Mouse (Mus musculus) stomach, embryonic 16.5 days (tissue): ENCODE measurements around the gene Id3. TPM values are rescaled to one million over a fixed set of nuclear protein-coding genes. Genes with fewer than 3 reads are reported as not detected.

Source experiments
- ATAC-seq: fragments of 200-750 bp; cut with Nextera tagmentation; 2 replicates; pipeline ENCODE4 v1.8.0; 2017; ENCODE audit warnings: moderate number of reproducible peaks, moderate TSS enrichment; ENCODE audit not compliant: insufficient read depth, low FRiP score
- H3K27ac ChIP-seq: fragments of 300-500 bp; sonication (generic); 2 replicates; pipeline ENCODE4 v1.5.1; 2014; ENCODE audit warnings: low read length
- H3K27me3 ChIP-seq: fragments of 300-500 bp; sonication (generic); 2 replicates; pipeline ENCODE4 v1.6.1; 2014; ENCODE audit warnings: low read length, control low read depth, mixed read lengths; ENCODE audit not compliant: control insufficient read depth, insufficient read depth
- H3K36me3 ChIP-seq: fragments of 300-500 bp; sonication (generic); 2 replicates; pipeline ENCODE4 v1.6.1; 2014; ENCODE audit warnings: low read length; ENCODE audit not compliant: control insufficient read depth, insufficient read depth
- H3K4me1 ChIP-seq: fragments of 300-500 bp; sonication (generic); 2 replicates; pipeline ENCODE4 v1.6.1; 2014; ENCODE audit warnings: low read length, control low read depth, mixed read lengths; ENCODE audit not compliant: control insufficient read depth, insufficient read depth
- H3K4me2 ChIP-seq: fragments of 300-500 bp; sonication (generic); 2 replicates; pipeline ENCODE4 v1.6.1; 2014; ENCODE audit warnings: low read depth, low read length, mixed read lengths
- H3K4me3 ChIP-seq: fragments of 300-500 bp; sonication (generic); replicated peaks from 2 replicates; pipeline ENCODE4 v1.5.1; 2014; ENCODE audit warnings: mild to moderate bottlenecking, low read length
- H3K9ac ChIP-seq: fragments of 300-500 bp; sonication (generic); 2 replicates; pipeline ENCODE4 v1.6.1; 2014; ENCODE audit warnings: low read length
- H3K9me3 ChIP-seq: fragments of 300-500 bp; sonication (generic); replicated peaks from 2 replicates; pipeline ENCODE4 v1.6.1; 2016; ENCODE audit warnings: low read length, control low read depth; ENCODE audit not compliant: control insufficient read depth
- WGBS: fragments of 180-500 bp; shearing (Covaris S2); extraction: QIAGEN DNeasy Blood & Tissue Kit; methylation state at CpG from one replicate; pipeline ENCODE4 v1.1.7; 2014; 5-methylcytosine and 5-hydroxymethylcytosine counted together
- polyA plus RNA-seq: library from polyadenylated mRNA; unstranded; fragments of >200 nt; fragmentation: Nextera tagmentation; extraction: Ambion mirVana; gene quantifications from 2 replicates; pipeline ENCODE4 v1.2.1, GENCODE M21; 2015

Id3 gene
- polyA plus RNA-seq, 1 experiment from 2014 or later = 285 TPM

DNA sequence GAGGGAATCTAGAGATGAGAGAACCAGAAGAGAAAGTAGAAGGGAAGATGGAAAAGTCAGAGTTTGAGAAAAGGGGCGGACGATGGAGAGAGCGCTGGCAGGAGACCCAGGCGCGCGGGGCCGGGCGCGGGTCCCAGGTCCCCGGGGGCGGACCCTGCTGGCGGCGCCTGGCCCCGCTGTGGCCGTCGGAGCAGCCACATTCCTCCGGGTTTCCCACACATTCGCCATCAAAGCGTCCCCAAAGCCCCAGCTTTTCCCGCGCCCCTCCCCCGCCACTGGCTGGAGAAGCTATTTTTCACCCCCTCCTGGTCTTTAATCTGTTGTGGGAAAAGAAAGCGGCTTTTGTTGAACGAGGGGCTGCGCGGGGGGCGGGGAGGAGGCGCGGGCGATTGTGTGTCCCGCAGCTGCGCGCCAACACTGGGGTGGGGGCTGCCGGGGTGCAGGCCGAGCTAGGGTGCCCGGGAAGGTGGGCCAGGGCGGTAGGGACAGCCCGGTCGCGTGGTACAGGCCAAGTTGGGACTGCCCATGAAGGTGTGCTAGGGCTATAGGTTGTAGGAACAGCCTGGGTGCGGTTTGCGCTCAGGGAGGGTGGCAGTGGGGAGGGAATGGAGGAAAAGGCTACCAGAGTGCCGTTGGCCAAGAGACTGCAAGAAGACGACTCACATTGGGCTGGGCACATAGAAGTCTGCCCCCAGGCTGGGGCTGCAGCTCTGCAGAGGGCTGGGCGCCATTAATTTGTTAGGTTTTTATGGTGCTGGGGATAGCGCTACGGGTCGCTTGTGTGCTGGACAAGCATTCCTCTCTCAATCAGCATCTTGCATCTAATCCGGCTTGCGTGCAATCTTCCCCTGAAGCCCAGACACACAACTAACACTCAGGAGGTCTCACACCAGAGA is 8.1 kb upstream of the Id3 start:
- Histone ChIP-seq H3K4me3 (peak overlapping the region; percentile 46), H3K36me3 (no peaks in the 10 kb centered on the region), H3K9ac (peak overlapping the region; percentile 72), H3K9me3 (no peaks in the 10 kb centered on the region), H3K27ac (peak overlapping the region; percentile 92), H3K27me3 (no peaks in the 10 kb centered on the region), H3K4me1 (peaks cover 32% of the 10 kb centered on the region), H3K4me2 (peak overlapping the region; percentile 82)
- ATAC-seq = peak; percentile 70
- 3% methylated on average over 50 of the region's 50 CpGs for WGBS

DNA sequence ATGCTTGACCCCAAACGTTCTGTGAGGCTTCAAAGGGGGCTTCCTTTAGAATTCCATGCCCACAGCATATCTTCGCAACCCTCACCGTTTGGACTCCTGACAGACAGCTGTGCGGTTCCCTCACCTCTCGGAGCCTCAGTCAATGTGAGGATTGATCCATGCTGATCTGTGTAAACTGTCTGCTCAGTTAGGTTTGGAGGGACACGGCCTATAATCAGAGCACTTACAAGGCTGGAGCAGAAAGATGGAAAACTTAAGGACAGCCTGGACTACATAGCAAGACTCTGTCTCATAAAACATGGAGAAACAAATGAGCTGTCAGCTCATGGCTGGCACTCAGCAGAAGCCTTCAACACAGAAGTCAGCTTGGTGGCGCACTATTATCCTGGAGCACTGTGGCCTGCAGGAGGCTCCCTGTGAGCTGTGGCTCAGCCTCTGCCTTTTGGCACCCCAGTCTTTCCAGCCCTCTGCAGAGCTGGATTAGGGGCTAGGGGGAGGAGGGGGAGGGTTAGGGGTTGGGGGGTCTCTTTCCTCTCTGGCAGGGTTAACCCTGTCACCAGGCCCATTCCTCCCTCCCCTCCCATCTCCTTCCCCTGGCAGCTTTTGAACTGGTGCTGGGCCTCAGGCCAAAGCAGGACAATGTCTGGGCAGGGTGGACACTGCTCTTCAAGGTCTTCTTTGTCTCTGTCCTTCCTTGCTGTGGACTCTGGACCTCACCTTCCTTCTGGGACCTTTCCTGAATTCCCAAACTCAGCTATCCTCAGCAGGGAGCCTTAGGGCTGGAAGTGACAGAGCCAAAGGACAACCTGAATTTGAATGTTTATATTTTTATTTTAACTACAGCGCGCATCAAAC is 7.2 kb upstream of the Id3 start:
- WGBS = 43% methylated on average over 9 of the region's 9 CpGs
- H3K36me3 ChIP-seq = no peaks in the 10 kb centered on the region
- peak overlapping the region; percentile 46; the same call in 1 of the 2 replicates for H3K4me3 ChIP-seq
- H3K27ac ChIP-seq = peak overlapping the region; percentile 92
- no peak for ATAC-seq
- H3K9me3 ChIP-seq = no peaks in the 10 kb centered on the region
- H3K9ac ChIP-seq = peak overlapping the region; percentile 72
- H3K4me1 ChIP-seq = peaks cover 38% of the 10 kb centered on the region
- H3K4me2 ChIP-seq = peak overlapping the region; percentile 82
- no peaks in the 10 kb centered on the region for H3K27me3 ChIP-seq

DNA sequence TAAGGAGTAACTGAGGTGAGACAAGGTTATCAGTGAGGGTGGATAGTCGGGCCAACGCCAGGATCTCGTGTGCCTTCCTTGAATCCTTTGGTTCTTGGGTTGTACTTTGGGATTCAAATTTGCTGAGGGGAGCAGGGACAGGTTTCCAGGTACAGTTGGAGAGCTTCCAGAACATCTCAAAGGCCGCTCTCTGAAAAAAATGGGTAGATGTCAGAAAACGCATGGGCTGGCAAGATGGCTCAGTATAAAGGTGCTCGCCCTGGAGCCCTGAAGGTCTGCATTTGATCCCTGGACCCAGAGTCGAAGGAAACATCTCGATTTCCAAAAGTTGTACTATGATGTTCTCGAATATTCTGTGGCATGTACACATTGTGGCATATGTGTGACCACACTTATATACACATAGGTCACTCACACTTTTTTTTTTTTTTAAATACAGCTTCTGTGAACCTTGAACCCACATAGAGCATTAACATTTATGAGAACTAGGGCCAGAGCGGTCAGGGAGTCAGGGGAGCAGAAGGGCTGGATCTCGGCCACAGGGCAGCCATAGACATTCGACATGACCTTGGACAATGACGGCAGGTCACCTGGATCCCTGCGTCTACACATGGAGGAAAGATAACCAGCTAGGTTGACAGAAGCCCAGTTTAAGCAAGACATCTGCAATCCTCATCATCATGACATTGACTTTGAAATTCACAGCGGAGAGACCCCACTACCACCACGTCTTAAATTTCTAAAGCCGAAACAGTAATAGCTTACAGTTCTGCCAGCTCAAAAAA is 3.8 kb upstream of the Id3 start:
- 46% methylated on average over 17 of the region's 17 CpGs for WGBS
- Histone ChIP-seq H3K36me3 (no peaks in the 10 kb centered on the region), H3K27me3 (no peaks in the 10 kb centered on the region), H3K27ac (peak overlapping the region; percentile 93), H3K4me1 (peaks cover 45% of the 10 kb centered on the region), H3K4me2 (peak overlapping the region; percentile 38), H3K4me3 (no peak overlapping the region), H3K9ac (no peak overlapping the region), H3K9me3 (no peaks in the 10 kb centered on the region)
- no peak for ATAC-seq

DNA sequence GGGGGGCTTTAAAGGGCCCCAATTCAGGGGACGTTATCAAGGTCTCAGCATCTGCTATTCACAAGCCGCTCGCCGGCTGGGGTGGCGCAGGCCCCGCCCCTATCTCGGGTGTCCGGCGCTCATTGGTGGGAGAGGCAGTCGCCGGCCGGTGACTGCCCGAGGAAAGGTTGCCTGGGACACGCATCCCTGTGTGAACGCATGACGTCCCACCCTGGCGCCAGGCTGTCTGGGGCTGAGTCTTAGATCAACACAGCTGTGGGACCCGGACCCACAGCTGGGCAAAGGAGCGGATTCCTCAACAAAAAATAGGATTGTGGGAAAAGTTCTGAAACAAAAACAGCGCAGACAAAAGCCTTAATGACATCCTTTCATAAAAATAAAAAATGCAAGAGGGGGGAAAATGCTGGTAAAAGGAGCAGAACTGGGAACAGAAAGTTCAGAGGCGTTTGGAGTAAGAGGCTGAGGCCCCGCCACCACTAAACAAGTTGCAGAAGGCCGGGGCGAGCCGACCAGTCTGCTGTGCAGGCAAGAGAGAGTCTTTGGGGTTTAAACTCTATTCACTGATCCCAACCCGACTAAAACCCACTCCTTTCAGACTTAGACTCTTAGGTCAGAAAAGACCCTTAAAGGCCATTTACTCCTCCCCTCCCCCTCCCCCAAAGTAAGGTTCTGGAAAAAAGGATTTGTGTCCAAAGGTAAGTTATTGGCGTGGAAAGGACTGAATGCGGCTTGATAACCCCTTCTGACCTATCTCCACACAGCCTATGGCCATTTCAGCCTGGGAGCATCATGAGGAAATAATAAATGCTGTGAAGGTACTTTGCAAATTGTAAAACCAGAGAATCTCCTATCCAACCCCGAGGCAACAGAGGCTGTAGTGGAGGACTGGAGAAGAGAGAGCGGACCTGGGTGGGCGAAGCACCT is 2.7 kb upstream of the Id3 start:
- H3K27ac ChIP-seq = peak overlapping the region; percentile 93
- ATAC-seq = peak; percentile 89
- H3K4me2 ChIP-seq = peak overlapping the region; percentile 38
- H3K9me3 ChIP-seq = no peaks in the 10 kb centered on the region
- H3K36me3 ChIP-seq = no peaks in the 10 kb centered on the region
- peak overlapping the region; percentile 23 for H3K4me3 ChIP-seq
- H3K9ac ChIP-seq = peak overlapping the region; percentile 34
- H3K27me3 ChIP-seq = no peaks in the 10 kb centered on the region
- 6% methylated on average over 31 of the region's 31 CpGs for WGBS
- peaks cover 45% of the 10 kb centered on the region for H3K4me1 ChIP-seq

DNA sequence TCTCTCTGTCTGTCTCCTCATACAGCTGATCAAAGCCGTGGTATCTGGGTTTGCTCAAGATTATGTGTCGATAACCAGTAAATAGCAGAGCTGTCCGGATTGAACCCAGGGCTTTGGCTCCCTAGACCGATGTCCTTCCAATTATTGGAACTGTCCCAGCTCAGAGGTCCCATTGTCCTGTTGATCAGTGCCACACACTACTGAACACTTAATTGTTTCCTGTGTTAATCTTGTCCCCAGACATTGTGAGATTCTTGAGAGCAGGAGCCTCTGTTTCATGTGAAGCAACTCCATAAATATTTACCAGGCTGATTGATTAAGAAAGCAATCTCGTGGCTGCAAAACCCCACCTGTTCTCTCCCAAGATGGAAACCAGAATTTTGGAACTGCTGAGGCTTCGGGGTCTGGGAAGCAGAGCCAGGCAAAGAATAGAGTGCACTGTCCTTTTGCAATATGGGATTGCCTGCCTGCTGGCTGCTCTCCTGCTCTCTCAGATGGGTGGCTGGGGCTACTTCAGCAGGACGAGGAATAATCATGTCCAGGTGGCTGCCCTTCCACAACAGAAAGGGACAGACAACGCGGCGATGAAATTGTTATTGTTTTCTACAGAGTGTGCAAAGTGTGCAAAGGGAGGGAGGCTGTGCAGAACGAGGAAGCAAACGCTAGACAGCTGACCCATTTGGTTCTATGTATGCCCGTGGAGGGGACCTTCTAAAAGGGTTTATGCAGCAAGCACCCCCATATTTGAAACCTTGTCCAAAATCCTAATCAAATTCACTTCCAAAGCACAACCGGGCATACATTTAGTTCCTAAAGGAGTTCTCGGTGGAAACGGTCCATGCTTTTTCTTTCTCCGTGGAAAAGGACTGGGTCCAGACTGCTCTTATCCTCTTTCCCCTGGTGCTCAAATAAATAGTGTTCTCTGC is 767 bp upstream of the Id3 start:
- peak overlapping the region; percentile 95 for H3K27ac ChIP-seq
- no peaks in the 10 kb centered on the region for H3K36me3 ChIP-seq
- peak overlapping the region; percentile 80 for H3K4me2 ChIP-seq
- no peaks in the 10 kb centered on the region for H3K9me3 ChIP-seq
- H3K27me3 ChIP-seq = no peaks in the 10 kb centered on the region
- WGBS = 8% methylated on average over 17 of the region's 17 CpGs
- H3K9ac ChIP-seq = peak overlapping the region; percentile 64
- ATAC-seq = no peak
- H3K4me3 ChIP-seq = peak overlapping the region; percentile 88
- peaks cover 52% of the 10 kb centered on the region for H3K4me1 ChIP-seq

DNA sequence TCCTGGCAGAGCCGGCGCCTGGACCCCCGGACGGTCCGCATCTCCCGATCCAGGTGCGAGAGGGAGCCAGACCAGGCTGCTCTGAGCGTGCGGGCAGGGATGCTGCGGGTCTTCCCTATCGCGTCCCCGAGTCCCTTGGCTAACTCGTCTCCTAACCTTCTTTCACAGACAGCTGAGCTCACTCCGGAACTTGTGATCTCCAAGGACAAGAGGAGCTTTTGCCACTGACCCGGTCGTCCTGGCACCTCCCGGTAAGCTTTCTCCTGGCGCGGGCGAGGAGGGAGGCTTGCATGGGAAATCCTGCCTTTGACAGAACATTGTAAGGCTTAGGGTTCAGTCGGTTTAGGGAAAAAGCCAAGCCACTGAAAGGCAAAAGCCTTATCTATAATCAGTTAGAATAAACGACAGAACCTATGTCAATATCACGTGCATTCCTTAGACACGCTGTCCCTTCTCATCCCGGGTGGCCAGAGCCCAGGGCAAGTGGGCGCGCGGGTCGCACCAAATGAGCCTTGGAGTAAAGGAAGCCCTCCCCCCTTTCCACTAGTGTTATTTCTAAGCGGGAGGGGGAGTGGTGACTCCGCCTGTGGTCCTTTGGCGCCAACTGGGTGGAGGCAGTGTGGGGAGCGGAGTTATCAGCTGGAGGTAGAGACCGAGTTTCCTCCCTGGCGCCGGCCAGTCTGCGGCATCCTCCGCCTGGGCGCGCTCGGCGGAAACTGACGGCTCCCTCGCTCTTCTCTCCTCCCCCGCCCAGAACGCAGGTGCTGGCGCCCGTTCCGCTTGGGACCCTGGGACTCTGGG is 1.0 kb downstream of the Id3 start:
- WGBS = under 1% methylated on average over 50 of the region's 50 CpGs
- Histone ChIP-seq H3K27me3 (no peaks in the 10 kb centered on the region), H3K4me3 (peak overlapping the region; percentile 88), H3K9ac (peak overlapping the region; percentile 93), H3K4me1 (peaks cover 56% of the 10 kb centered on the region), H3K4me2 (peak overlapping the region; percentile 80), H3K27ac (peak overlapping the region; percentile 93), H3K9me3 (no peaks in the 10 kb centered on the region), H3K36me3 (no peaks in the 10 kb centered on the region)
- no peak; the same call in 1 of the 2 replicates for ATAC-seq

DNA sequence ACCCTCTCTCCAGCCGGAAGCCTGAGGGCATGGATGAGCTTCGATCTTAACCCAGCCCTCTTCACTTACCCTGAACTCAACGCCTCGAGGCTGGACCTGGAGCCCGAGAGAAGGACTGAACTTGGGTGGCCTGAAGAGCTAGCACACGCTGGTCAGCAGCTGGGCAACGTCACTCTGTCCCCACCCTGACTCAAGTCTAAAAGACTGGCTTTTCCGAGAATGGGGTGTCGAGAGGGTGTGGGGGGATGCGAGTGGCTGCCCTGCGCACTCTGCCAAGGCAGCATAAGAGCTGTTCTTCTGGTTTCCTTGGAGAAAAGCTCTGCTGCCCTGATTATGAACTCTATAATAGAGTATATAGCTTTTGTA is 1.6 kb downstream of the Id3 start:
- peak overlapping the region; percentile 93 for H3K27ac ChIP-seq
- peak overlapping the region; percentile 80 for H3K4me2 ChIP-seq
- H3K9ac ChIP-seq = peak overlapping the region; percentile 93
- no peaks in the 10 kb centered on the region for H3K9me3 ChIP-seq
- H3K4me3 ChIP-seq = peak overlapping the region; percentile 88
- ATAC-seq = no peak
- peaks cover 51% of the 10 kb centered on the region for H3K4me1 ChIP-seq
- no peaks in the 10 kb centered on the region for H3K36me3 ChIP-seq
- 1% methylated on average over 11 of the region's 11 CpGs for WGBS
- H3K27me3 ChIP-seq = no peaks in the 10 kb centered on the region
